Mouse (Mus musculus): ENCODE results near the gene Nus1.
A peak's percentile ranks its signal among the peaks of the same experiment; 100 is the strongest.

Gene Nus1

DNA sequence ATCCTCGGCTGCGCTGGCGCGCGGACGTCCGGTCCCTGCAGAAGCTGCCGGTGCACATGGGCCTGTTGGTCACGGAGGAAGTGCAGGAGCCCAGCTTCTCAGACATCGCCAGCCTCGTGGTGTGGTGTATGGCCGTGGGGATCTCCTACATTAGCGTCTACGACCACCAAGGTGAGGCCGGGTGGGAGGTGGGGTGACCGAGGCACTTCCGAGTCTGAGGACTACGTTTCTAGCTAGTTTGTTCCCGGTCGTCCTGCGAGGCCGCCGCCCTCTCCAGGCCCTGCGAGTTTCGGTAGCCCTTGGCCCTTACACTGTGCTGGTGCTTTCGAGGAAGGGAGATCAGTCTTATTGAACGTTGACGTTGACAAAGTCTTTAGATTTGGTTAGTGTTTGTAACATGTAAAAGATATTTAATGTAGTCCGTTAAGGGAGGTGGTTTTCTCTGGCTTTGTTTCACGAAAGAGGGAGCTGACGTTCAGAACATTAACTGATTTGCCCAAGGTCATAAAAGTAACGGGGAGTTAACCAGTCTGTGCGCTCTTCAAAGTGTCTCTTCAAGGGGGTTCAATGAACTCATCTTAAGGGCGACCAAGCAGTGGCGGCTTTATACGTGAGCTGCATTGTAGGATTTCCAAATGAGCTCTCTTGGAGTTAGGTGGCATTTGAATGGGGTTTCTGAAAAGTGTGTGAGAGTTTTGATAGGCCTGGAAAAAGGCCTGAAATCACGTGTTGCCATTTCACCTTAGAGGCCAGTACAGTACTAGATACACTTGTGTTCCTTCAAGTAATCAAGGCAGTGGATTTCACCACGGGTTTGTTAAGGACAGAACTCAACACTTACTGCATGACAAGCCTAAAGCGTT, 882 bp downstream of the Nus1 start:
- DNase-seq (ENCODE audit: low spot score in 2 of 2), result no peak

DNA sequence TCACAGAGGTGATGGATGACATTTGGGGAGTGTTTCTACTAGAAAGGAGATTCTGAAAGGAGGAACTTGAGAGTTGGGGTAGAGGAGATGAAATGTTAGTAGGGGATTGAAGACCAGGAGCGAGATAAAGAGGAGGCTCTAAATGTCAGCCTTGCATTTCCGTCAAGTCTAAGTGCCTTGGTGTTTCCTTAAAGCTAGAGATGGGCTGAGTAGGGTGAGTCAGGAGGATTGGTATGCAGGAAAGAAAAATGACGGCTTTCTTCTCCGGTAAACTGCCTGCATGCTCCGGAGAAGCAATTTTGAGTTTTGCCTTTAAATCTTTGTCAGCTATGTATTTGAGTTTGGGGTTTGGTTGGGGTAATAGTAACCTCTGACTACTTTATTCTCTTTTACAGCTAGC, 1.6 kb downstream of the Nus1 start:
- DNase-seq (ENCODE audit: low spot score in 2 of 2), result no peak

DNA sequence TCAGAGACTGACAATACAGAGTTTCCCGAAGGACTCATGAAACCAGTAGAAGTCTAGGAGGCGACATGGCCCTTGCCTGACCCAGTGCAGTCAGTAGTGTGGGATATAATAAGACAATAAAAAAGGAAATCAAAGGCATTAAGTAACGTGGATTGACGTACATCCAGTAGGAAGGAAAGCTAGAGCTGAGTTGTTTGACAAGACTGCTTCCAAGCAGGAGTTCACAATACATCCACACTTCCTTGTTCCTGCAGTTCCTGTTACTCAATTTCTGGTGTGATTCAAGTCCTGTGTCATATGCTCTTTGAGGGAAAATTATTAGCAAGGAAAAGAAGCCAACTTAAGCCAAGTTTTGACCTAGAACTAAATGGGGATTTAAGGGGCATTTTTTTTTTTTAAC, 2.1 kb downstream of the Nus1 start:
- DNase-seq (ENCODE audit: low spot score in 2 of 2), result no peak

DNA sequence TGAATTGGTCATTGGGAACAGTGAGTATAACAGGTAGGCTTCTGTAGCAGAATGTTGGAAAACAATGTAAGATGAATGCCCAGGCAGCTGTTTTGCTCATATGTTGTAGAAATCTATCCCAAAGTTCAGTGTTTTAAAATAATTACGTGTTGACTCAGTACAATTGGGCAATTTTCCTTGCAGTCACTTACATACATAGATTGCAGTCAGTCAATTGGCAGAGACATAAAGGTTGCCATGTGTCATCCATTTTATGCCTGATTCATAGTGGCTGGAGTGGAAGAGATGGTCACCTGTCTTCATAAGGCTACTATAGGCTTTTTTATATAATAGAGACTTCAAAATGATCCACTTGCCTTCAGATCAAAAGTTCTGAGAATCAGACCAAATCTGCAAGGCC, 3.2 kb downstream of the Nus1 start:
- no peak for DNase-seq (ENCODE audit: low spot score in 2 of 2)

DNA sequence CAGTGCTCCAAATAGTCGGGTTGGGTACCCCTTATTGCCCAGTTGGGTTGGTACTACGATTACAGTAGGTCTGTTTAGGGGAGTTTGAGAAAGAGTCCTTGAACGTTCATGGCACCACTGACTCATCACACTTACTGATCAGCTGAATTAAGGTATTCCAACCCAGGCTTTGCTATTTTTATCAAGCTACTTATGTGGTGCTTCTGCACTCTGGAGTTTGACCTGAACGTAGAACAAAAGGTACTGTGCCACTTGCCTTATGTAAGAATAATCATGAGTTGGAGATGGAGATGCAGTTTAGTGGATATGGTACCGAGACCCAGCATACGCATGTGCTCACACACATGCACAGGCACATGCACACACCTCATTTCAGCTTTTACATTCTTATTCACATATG, 4.4 kb downstream of the Nus1 start:
- DNase-seq (ENCODE audit: low spot score in 2 of 2), result no peak

DNA sequence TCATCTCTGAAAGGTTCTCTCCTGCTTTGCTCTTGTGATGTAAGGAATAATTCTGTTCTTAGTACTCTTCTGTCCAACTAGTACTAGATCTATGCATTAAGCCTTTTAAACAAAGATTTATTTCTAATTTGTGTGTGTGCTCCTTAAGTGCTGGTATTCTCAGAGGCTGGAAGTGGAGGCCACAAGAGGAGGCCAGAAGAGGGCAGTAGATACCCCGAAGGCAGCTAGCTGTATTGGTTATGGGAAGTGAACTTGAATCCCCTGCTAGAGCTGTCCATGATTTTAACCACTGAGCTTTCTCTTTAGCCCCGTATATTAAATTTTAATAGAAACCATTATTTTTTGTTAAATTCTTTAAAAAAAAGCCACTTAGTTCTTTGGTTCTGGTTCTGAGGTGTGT, 5.8 kb downstream of the Nus1 start:
- DNase-seq (ENCODE audit: low spot score in 2 of 2), result peak in 1 of 2 experiments; percentile 18

DNA sequence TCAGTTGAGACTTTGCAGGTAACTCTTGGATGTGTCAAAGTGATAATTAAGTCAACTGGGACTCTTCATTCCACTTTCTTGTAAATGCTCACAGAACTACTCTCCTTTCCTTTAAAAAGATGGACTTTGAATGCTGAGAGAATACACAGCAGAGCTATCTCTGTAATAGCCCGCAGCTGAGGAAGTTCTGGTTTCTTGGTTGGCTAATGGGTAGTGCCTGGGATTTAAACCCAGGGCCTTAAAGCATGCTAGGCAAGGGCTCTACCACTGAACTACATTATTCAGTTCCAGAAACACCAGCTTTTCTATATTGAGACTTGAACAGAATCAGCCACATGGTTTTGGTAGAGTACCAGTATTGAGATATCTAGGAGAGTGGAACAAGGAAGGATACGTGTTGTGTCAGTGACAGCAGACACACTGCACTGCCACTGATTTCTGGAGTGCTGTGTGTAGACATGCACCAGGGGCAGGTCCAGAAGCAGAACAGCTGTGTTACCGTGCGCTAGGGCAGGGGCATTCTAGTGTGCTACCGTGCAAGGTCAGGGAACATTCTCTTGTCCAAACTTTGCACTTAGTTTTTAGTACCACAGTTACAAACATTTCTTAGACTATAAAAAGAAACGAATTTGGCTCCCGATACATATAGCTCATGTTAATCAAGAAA, 9.1 kb downstream of the Nus1 start:
- DNase-seq (ENCODE audit: low spot score in 2 of 2), result no peak

DNA sequence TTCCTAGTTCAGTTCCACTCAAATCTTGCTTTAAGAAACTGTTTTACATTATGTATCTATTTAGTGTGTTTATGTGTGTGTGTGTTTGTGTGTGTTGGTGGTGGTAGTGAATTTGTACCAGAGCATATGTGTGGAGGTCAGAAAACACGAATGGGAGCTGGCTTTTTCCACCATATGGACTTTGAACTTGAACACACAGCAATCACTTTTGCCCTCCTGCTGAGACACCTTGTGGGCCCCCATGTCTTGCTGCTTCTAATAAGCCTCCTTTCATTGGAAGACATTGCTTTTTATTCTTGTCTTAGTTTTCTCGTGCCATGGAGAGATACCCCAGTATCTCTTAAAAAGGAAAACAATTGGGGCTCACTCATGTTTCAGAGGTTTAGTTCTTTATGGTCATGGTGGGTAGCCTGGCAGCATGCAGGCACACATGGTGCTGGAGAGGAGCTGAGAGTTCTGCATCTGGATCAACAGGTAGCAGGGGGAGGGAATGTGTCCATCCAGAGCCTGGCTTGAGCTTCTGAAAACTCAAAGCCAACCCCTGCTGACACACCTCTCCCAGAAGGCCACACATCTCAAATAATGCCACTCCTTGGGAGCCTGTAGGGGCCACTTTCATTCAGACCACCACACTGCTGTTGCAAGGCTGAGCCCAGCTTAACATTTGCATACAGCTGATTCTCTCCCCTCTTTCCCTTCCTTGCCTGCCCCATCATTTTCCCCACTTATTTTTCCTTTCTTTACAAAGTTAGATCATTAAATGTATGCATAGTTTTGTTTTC, 10.5 kb downstream of the Nus1 start:
- no peak for DNase-seq (ENCODE audit: low spot score in 2 of 2)

DNA sequence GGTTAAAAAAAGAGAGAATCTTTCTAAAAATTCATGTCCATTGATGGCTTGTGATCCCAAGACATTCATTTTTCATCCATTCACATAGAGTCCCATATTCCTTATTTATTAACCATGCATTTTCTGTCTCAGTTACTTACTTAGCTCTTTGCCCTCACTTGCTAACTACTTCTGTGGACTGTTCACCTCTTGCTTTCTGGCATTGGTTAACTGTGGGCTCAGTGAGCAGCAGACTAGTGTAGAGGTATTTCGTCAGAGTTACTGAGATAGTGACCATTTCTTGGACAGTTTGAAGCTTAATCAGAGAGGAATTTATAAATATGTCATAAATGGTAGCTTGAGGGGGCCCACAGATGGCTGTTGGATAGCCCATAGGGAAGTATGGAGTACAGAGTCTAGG, 13.6 kb downstream of the Nus1 start:
- DNase-seq (ENCODE audit: low spot score in 2 of 2), result no peak

DNA sequence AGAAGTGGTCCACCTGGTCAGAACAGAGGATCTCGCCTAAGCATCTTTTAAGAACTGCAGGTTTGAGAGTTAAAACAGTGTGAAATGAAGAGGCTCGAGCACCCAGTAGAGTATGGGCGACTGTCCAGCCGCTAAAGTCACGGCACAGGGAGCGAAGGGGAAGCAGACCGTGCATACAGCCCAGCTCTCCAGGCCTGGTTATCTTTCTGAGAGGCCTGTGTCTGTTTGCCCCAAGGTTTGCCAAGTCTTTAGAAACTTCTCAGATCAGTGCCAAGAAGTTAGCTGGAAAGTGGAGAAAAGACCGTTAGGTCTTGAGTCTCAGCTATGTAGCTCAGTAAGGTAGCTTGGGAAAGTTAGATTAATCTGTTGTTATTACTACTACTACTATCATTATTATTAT, 17.5 kb downstream of the Nus1 start:
- DNase-seq (ENCODE audit: low spot score in 2 of 2), result no peak

DNA sequence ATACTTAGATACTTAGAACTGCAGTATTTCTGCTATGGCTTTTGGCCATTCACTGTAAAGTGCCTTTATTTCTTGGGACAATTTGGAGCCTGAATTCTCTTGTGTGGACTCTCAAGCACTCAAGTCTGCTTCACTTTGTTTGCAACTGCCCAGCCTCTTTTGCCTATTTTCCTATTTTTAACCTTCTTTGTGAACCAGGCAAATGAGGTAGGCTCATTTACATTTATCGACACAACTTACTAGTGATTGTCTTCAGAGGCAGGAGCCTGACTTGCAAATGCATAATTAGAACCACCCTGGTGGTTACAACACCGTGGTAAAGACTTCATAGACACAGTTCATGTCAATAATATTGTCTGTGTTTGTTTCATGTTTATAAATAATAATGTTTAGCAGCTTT, 43.3 kb downstream of the Nus1 start:
- DNase-seq (ENCODE audit: low spot score in 2 of 2), result no peak

DNA sequence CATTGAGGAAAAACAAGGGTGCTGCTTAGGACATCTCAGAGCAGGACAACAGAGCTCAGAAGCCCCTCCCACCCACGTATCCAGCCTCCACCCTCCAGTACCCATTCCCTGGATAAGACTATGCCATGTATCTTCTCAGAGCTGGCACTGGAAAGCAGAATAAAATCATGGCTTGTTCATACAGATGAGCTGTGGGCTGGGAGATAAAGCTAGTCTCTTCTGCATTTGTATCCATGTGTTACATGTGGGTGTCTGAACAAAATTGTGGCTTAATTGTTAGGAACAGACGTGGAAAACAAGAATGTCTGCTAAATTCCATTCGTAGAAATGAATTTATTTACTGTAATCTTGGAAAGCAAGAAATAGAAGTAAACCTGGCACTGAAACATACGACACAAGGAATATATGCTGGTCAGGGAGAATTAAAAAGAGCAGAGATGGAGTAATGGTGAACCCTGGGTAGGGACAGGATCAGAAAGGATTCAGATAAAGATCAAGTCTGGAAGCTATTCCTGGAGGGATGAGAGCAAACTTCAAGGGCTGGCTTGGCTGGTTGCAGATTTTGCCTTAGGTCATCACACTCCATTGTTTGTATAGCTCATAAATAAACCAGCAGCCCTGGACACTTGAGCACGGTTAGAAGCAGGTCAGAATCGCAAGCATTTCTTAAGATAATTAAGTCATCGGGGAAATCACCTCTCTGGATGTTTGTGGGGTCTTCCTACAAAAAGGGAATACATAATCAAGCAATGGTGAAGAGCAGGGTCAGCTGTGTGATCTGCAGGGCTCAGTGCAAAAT, 46.8 kb downstream of the Nus1 start:
- no peak for DNase-seq (ENCODE audit: low spot score in 2 of 2)

DNA sequence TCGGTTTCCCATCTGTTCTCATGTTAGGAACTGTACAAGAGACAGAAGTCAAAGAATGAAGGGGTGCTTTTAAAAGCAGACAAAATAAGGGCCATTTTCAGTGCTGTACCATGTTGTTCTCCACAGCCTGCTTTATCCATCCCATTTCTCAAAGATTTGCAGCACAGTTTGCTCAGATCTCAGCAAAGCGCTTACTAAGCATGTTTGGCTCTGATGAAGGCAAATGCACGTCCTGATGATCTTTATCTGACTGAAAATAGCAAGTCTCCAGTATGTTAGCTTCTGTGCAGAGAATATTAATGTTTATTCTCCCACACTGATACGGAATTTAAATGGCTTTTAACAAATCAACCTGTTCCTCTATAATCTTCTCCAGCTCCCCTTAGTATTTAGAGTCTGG, 54.2 kb downstream of the Nus1 start:
- DNase-seq (ENCODE audit: low spot score in 2 of 2), result no peak

Measured in thymus, postnatal 10 days (tissue).